Mouse (Mus musculus): ENCODE measurements around the gene Traf3ip3.
A peak's percentile ranks its signal among the peaks of the same experiment; 100 is the strongest.

The Traf3ip3 gene

GRCm38 (mm10) chr1:193129786-193130455 is 71.6 kb downstream of the Traf3ip3 start, which contains the start of gene Diexf:
Diexf (minus strand) TSS chr1:193130272.
- DNase-seq (ENCODE audit: extremely low read depth, low read depth, low spot score), result peak; percentile 49

- no peak for DNase-seq (ENCODE audit: extremely low read depth, low read depth, low spot score)
Measured at GRCm38 (mm10) chr1:193129321-193129720, 72.2 kb downstream of the Traf3ip3 start.

- no peak for DNase-seq (ENCODE audit: extremely low read depth, low read depth, low spot score)
Measured at GRCm38 (mm10) chr1:193128055-193128454, 73.4 kb downstream of the Traf3ip3 start.

GRCm38 (mm10) chr1:193125835-193126234 is 75.7 kb downstream of the Traf3ip3 start:
- DNase-seq (ENCODE audit: extremely low read depth, low read depth, low spot score), result no peak
